Mouse (Mus musculus) cerebellum, adult 8-10 months (tissue): ENCODE measurements at regions not wholly inside any gene's neighbourhood (a gene's known extent, or its start where the extent isn't known, plus 50 kb on each side); places are given as distances from the start of the nearest gene placed in this dataset.

Experiments
- DNase-seq: peaks from one replicate; pipeline ENCODE4 v3.0.0; 2022

DNA sequence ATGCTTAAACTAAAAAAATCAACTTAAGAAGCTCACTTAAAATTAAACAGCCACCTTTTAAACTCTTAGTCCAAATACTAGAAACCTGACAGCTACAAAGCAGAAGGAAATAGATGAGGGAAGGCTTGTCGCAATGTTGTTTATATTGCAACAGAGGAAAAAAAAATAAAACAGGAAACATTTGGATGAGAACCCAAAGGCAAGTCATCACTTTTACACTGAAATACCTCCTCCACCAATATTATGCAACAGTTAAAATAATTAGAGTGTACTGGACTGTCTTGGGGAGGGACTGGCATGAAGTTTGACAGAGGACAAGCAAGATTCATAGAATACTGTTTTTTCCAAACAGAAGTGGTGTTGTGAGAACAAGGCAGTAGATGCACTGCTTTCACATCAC, 263.6 kb upstream of the Slc30a5 start:
- DNase-seq: no peak

DNA sequence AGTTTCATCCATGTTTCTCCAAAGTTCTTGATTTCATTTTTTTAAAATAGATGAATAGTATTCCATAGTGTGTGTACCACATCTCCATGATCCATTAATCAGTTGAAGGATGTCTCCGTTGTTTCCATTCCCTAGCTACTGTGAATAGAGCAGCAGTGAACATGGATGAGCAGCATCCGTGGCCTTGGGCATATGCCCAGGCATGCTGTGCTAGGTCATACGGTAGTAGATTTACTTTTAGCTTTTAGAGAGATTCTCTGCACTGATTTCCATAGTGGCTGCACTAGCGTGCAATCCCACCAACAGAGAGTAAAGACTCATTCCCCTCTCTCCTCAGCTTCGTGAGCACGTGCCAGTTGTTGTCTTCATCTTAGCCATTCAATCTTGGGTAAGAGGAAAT, 263.0 kb upstream of the Slc30a5 start:
- no peak for DNase-seq

GRCm38 (mm10) chr13:101095057-101095831, 262.0 kb upstream of the Slc30a5 start:
- DNase-seq: no peak

- DNase-seq: no peak
These were observed 259.5 kb upstream of the Slc30a5 start for GRCm38 (mm10) chr13:101092743-101093131.

- peak; percentile 56 for DNase-seq
These were observed 259.0 kb upstream of the Slc30a5 start for GRCm38 (mm10) chr13:101092033-101092742.

DNA sequence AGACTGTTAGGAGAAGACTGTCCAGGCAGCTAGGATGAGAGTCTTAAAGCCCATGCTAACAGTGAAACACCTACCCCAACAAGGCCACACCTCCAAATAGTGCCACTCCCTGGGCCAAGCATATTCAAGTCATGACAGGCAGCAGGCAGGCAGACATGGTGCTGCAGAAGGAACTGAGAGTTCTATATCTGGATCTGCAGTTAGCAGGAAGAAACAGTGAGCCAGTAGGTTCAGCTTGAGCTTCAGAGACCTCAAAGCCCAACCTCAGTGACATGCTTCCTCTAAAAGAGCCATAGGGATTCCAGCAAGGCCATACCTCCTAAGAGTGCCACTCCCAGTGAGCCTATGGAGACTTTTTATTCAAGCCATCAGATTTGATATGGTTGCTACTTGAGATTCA, 252.0 kb upstream of the Slc30a5 start:
- DNase-seq: no peak

- DNase-seq: no peak
These were observed 251.0 kb upstream of the Slc30a5 start for GRCm38 (mm10) chr13:101084193-101084592.

GRCm38 (mm10) chr13:101083416-101083815, 250.2 kb upstream of the Slc30a5 start:
- no peak for DNase-seq

DNA sequence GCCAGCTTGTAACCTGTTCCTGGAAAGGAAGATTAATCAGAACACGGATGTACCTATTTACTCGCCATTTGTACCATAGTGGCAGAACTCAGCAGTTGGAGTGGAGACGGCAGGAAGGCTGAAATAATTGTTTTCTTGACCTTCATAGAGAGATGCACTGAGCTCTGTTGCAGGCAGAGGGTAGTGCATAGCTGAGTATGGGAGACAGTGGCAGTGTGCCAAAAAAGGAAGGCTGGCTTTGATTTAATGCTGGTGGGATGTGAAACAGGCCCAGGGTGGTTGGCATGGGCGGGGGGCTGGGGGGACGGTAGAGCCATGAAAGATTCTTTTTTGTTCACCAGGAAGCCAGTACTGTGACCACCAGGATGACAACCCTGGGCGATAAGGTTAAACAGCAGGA, 235.3 kb upstream of the Slc30a5 start:
- DNase-seq: no peak

DNA sequence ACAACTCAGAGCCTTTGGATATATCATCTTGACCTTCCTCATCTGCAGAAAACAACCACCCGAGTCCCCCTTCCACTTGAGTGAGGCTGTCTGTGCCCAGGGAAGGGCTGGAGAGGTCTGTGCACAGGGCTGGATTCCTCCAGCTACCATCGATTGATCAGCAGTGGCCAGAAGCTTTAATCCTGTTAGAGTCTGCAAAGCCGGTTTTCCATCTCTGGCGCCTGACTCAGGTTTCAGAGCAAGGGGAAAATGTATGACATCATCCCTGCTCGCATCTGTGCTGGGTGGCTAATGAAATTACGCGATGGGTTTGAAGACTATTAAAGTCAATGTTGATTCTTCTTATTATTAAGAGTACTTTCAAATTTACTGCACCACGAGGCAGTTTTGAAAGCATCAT, 229.4 kb upstream of the Slc30a5 start:
- no peak for DNase-seq

GRCm38 (mm10) chr13:101061233-101062144, 228.3 kb upstream of the Slc30a5 start:
- no peak for DNase-seq

DNA sequence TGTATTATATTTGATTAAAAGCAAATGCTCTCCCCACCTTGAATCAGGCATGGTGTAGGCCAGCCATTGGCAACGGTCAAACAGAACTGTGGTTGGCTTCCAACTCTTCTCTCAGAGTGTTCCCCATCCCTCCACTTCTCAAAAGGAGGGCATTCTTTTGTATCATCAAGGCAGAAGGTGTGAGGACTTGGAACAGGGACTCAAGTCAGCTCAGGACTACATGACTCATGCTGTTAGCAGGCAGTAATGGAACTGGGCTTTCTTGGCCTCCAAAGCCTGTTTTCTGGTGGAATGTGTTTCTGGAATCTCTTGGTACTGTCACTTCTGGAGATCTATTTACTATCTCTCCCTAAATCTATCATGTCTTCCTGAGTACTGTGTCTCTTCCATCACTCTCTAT, 216.3 kb upstream of the Slc30a5 start:
- DNase-seq: no peak

- DNase-seq: no peak
These were observed 199.4 kb upstream of the Slc30a5 start for GRCm38 (mm10) chr13:101032594-101032993.

DNA sequence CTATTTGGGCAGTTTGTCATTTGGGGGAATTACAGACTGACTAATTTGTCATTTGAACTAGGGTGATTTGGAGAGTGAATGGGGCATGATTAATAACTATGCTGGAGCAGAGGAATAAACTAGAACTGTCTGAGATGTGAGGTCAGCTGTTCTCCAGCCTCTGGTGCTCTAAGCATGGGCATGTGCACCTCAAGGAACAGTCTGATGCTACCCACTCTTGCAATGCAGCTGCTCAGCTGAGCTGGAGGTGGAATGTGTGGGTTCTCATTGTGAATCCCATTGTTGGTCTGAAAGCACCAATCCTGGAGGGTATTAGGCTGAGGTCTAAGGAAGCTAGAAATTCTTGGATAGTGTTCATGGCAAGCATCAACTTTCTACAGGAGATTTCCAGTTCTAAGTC, 192.8 kb upstream of the Slc30a5 start:
- no peak for DNase-seq

DNA sequence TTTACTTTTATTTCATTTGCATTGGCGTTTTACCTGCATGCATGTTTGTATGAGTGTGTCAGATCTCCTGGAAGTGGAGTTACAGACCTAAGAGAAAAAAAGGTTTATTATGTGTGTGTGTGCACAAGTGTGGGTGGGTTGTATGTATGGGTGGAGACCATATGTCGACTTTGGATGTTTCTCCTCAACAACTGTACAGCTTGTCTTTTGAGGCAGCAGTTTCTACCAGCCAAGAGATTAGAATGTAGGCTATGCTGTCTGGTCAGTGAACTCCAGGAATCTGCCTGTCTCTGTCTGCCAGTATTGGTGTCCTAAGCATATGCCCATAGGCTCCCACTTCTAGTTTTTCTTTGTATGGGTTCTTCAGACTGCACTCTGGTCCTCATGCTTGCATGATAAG, 192.3 kb upstream of the Slc30a5 start:
- DNase-seq: no peak

GRCm38 (mm10) chr13:101024971-101025370, 191.7 kb upstream of the Slc30a5 start:
- DNase-seq: no peak

GRCm38 (mm10) chr13:101019272-101019676, 186.0 kb upstream of the Slc30a5 start:
- no peak for DNase-seq

DNA sequence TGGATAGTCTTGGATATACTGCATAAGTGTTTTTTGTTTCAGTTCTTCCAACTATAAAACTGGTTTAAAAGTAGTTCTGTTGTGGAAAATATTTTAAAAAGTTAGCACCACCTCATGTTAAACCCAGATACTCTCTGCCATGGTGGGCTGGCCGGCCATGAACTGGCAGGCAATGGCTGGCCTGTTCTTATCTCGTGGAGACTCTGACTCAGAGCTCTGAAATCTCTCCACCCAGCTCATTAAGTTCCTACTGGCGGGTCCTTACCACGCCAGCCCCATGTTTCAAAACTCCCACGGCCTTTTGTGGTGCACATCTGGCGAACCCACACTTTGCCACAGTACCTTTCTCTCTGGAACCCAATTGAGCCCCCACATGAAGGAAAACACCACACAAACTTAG, 183.8 kb upstream of the Slc30a5 start:
- no peak for DNase-seq

GRCm38 (mm10) chr13:101016181-101016580, 183.0 kb upstream of the Slc30a5 start:
- no peak for DNase-seq

DNA sequence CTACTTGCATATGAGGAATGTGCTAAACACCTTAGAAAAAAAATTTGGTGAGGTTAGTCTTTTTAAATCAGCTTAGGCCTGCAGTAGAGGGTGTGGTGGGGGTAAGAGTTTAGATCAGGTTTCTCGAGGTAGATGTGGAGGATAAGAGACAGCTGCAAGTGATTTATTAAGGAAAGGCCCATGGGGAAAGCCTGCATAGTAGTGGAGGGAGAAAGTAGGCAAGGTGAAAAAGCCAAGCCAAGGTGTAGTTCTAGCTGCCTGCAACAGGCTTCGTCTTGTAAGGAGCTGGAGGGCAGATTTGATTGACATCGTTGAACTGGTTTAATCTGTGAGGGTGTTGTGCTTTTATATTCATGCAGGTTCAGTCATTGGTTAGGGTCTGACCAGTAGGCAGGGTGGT, 182.2 kb upstream of the Slc30a5 start:
- DNase-seq: no peak

DNA sequence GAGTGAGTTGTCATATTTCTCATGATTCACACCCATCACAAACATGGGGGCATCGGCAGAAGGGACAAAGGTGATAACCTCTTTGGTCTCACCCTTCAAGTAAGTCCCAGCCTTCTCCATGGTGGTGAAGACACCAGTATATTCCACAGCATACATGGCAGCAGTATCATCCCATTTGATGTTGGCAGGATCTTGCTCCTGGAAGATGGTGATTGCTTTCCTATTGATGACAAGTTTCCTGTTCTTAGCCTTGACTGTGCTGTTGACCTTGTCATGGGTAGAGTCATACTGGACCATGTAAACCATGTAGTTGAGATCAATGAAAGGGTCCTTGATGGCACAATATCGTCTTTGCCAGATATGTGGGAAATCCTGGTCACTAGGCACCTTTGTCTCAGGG, 180.4 kb upstream of the Slc30a5 start:
- no peak for DNase-seq

DNA sequence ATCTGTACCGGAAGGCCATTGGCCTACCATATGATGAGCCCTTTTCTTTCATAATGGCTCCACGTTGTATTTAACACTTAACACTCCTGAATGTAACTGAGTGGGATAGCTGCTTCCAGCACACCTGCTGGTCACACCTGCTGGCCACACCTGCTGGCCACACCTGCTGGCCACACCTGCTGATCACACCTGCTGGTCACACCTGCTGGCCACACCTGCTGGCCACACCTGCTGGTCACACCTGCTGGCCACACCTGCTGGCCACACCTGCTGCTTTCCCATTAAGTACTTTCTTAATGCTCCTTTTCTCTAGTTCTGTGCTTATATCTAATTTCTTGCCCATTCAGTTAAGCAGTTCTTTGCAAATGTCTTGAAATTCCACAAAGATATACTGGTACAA, 157.4 kb upstream of the Slc30a5 start:
- DNase-seq: no peak
